Mouse (Mus musculus) kidney, adult 2 months (tissue): ENCODE results near the gene Plxna2.

ENCODE experiments used
- CTCF ChIP-seq: fragments of 200-500 bp; conservative IDR thresholded peaks from 2 replicates; pipeline ENCODE4 v1.5.1; 2011; ENCODE audit warnings: low read depth, mild to moderate bottlenecking, control low read depth, low read length, moderate library complexity, mixed read lengths; ENCODE audit not compliant: insufficient read depth, insufficient read length
- POLR2A ChIP-seq: fragments of 200-500 bp; IDR thresholded peaks from one replicate; pipeline ENCODE4 v1.6.1; 2011; ENCODE audit warnings: low read depth, low read length, control low read depth

GRCm38 (mm10) chr1:194660426-194661119 lies 42.6 kb downstream of the Plxna2 start:
- TF ChIP-seq POLR2A (no peak), CTCF (no peak)
